Mouse (Mus musculus) E14TG2a.4 (cell line): ENCODE results near the gene Map1lc3a.

Source experiments
- CTCF ChIP-seq: conservative IDR thresholded peaks from 2 replicates; pipeline ENCODE4 v1.5.1; 2014; ENCODE audit warnings: low read length
- POU5F1 ChIP-seq: IDR thresholded peaks from 2 replicates; pipeline ENCODE4 v1.6.1; 2014; ENCODE audit warnings: low read length, borderline replicate concordance

DNA sequence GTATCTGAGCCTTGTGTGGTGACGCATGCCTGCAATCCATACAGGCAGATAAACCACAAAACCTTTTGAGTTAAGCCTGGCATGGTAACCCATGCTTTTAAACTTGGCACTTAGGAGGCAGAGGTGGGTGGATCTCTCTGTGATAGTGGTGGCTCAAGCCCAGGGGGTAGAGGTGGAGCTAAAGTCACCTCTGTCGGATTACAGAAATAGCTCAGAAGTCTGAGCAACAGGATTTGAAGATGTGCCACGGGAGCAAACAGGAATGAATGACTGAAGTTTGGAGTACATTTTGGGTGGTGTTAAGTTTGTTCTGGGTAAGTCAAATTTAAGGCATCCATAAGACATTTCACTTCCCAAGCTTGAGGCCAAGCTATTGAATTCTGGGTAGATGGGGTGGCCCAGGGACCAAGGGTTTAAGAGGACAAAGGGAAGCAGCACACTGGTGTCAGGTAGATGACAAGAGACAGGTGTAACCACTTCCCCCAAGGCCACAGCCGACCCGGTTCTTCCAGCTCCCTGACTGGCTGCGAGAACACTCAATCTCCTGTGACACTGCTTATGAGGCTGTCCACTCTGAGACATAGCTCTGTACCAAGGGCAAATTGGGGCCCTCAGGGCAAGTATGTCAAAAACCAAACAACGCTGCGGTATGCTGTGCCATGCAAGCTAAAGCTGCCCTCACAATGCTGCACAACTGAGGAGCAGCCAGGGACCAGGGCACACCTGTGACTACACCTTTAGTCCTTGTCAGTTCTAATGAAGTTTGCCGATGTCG is 3.5 kb upstream of the Map1lc3a start:
- TF ChIP-seq CTCF (no peak), POU5F1 (no peak)
